Mouse (Mus musculus) heart, adult 18-20 months (tissue): Measurements from ENCODE around the gene Csrp3. TPM values are rescaled to one million over a fixed set of nuclear protein-coding genes. Genes with fewer than 3 reads are reported as not detected.

Experiments
- DNase-seq, 2 experiments: peaks; one replicate each; pipeline ENCODE4 v3.0.0; 2021 to 2022; ENCODE audit warnings: mixed read lengths in 1 of 2
- total RNA-seq, 2 experiments: library from RNA; stranded (reverse); gene quantifications; 2 replicates each; pipeline ENCODE4 v1.2.3; 2021

The Csrp3 gene
- total RNA-seq, 2 experiments from 2014 or later, result 1,990 to 2,288 TPM

DNA sequence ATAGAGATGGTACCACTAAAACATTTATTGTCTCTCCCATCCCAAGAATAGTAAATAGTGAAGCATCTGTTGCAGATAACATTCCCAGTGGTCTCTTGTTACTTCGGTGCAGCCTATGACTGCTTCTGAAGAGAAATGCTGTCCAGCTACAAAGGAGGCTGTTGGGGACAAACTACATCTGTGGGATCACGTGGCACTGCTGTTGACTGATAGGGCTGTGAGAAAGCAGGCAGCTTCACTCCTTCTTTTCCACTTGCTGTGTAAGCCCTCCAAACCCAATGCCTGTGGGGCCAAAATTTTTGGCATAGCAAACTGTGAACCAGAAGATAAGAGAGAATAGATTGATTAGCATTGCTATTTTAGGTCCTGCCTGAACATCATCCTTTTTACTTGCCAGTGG is 17.4 kb downstream of the Csrp3 start:
- peak in 1 of 2 experiments; percentile 58 for DNase-seq

GRCm38 (mm10) chr7:48829177-48829910 is 18.5 kb downstream of the Csrp3 start:
- peak; percentile 64 to 81 for DNase-seq

- DNase-seq, result peak in 1 of 2 experiments; percentile 46
Observed at GRCm38 (mm10) chr7:48825170-48825569, 22.7 kb downstream of the Csrp3 start.

GRCm38 (mm10) chr7:48824671-48825070 is 23.2 kb downstream of the Csrp3 start:
- DNase-seq, result no peak

- no peak for DNase-seq
Observed at GRCm38 (mm10) chr7:48823621-48824020, 24.2 kb downstream of the Csrp3 start.

GRCm38 (mm10) chr7:48821654-48822053 is 26.2 kb downstream of the Csrp3 start:
- no peak for DNase-seq

DNA sequence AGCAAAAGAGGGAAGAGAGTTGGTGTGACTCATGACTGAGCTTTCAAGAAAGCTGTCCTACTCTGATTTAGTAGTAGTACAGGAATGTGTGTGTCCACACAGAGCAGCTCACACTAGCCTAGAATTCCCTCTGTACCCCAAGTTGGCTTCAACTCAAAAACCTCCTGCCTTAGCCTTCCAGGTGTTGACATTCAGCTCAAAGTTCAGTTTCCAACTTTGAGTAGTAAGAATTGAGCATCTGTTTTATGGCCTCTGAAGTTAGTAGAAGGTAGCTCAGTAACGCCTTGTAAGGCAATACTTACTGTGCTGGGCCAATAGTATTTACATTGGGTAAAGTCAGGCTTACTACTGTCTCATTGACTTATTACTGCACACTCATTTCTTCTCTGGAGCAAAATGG is 34.2 kb downstream of the Csrp3 start:
- no peak for DNase-seq

GRCm38 (mm10) chr7:48812358-48812757 is 35.5 kb downstream of the Csrp3 start:
- DNase-seq, result no peak

DNA sequence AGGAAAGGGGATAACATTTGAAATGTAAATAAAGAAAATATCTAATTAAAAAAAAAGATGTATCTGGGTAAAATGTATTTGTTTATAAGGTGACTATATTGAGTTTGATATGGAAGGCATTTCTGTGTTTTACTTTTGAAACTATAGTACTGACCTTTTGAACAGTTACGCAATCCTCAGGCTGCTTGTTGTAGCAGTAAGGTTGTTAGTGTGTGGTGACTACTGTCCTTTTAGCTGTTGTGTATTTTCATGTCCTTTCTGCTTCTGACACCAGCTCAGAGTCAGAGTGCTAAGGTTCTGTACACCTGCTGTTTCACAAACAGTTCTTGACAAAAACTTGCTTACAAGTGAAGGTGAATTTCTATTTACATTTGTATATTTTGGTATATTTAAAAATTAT is 37.2 kb downstream of the Csrp3 start:
- no peak for DNase-seq

DNA sequence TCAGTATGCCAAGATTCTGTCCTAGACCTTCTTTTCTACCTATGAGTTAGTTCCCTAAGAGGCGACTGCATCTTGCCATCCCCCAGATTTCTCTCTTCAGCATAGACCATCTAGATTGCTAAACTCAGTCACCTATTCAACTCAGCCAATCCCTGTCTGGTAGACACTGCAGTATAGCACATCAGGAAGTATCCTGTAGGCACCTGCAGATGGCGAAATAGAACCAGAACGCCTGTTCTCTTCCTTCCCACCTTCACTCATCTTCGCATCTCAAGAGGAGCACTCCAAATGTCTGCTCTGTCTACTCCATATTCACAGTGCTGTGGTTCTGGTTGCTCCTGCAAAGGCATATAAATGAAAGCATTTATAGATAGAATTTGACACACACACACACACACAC is 41.2 kb downstream of the Csrp3 start:
- no peak for DNase-seq

DNA sequence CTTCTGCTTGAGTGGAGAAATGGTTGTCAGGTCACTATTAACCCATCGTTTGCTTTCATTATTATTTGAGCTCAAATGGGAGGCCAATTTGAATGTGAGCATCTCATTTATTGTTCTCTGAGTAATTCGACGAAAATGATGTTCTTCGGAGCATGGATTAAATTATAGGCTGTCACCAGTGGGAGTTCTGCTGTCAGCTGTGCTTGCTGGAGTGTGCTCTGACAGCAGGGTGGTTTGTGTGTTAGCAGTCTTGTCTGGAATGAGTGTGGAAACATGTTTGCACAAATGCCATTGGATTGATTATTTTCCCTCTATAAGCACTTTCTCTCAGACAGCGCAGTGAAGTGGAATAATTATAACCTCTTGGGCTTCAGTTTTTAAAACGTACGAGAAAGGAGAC is 44.5 kb downstream of the Csrp3 start:
- no peak for DNase-seq

DNA sequence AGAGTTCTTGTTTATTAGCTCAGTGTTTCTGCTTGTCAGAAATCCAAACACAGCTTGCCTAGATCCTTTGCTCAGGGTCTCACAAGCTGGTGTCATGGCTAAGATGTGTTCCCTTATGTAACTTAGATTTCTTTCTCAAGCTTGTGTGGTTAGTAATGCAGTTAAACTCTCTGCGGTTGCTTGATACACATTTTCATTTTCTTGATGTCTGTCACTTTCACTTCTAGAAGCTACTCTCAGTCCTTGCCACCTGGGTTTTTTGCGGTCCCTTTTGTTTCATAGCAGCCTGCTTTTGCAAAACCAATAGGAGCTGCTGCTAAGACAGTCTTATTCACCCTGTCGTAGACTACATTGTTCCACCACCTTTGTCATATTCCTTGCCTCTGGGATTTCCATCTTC is 52.7 kb downstream of the Csrp3 start:
- no peak for DNase-seq

DNA sequence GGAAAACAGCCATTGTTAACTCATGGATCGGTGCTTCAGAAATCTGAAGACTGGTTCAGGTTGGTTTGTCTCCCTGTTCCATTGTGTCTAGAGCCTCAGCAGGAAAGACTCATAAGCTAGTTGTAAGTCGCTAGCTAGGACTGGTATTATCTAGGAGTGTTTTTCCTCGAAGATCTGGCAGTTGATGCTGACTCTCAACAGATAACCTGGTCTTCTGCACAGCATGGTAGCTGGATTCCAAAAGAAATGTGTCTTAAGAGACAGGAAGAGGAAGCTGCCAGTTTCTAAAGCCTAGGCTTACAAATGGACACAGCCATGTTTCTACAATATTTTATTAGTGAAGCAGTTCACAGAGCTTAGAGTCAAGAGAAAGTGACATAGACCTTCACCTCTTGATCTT is 56.4 kb downstream of the Csrp3 start:
- DNase-seq, result no peak

- DNase-seq, result no peak
Observed at GRCm38 (mm10) chr7:48790117-48790516, 57.7 kb downstream of the Csrp3 start.

GRCm38 (mm10) chr7:48788851-48789572 is 58.8 kb downstream of the Csrp3 start, which contains the start of gene Zdhhc13:
Gene Zdhhc13, plus strand, starts transcription at chr7:48789003.
- DNase-seq, result peak; percentile 94 to 96

- DNase-seq, result peak in 1 of 2 experiments; percentile 37
Observed at GRCm38 (mm10) chr7:48788348-48788747, 59.5 kb downstream of the Csrp3 start.

DNA sequence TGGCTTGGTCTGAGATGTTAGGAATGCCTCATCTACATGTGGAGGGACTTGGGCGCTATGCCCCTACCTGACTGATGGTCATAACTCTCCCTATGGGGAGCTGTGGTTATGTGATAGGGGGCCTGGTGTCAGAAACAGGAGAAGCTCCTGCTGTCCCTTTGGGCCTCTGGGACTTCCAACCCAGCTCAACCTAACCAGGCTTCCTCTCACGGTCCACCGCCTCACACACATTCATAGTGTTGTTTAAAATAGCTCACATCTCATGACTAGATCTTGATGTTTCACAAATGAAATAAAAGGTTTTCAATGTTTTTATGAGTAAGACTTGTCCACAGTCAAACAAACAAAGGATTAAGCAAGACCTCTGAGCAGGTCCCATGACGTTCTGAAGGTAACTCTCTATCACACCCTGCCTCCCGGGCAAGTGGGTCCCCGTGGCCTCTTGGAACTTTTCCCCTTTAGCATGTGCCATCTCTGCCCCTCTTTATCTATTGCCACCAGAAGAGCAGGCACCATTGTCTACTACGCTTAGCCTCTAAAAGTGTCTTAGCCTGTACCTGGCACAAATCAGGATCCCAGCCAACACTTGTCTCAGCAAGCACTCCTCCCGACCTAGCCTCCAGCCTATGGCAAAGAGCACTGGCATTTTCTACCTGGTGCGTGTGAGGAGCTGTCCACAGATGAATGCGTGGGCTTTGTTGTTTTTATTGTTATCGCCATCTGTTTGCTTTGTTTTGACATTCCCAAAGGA is 62.9 kb downstream of the Csrp3 start:
- DNase-seq, result no peak

GRCm38 (mm10) chr7:48782432-48782831 is 65.4 kb downstream of the Csrp3 start:
- no peak for DNase-seq
